Mouse (Mus musculus): ENCODE measurements around the gene Gm7102. TPM values are rescaled to one million over a fixed set of nuclear protein-coding genes. Genes with fewer than 3 reads are reported as not detected.
"Not testable (repeated sequence)": the region's sequence is repeated elsewhere in the genome, so short reads cannot be mapped to it uniquely, and the experiment has no call there.

The Gm7102 gene
- polyA plus RNA-seq (2015; fragmentation: Nextera tagmentation; extraction: Ambion mirVana) = 0.18 and 0.30 TPM in 2 replicates

DNA sequence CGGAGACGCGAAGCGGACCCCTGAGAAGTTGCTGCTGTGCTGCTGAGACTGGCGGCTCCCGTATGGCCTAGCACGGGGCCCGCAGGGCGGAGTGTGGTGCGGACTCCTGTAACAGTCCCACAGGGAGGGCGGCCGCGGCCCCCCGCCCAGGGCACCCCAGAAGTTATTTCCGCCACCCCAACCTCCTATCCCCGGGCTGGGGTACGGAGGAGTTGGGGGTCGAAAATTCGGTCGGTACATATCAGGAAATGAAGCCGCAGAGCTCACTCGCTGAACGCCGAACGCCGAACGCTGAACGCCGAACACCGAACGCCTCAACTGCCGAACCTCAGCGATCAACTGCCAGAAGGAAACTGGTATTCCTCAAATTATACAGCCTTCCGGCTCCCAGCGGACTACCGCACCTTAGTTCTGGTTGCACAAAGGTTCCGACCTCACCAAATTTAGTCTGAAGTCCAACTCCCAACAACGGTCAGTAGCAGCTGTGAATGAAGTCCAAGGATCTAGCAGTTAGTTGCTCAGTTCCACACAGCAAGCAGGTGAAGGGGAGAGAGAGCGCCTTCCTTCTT is at the start of gene Gm7102:
Gene Gm7102, minus strand, starts transcription at position 554 of the 569 bp plus-strand sequence.
- peak within 1 kb of the TSS; percentile 39 for H3K4me3 ChIP-seq (replicated peaks; ENCODE audit: low read length)
- no peak for ATAC-seq (ENCODE audit: insufficient read depth, low FRiP score)
- H3K27me3 ChIP-seq (ENCODE audit: control insufficient read depth, insufficient read depth, low read length) = no peaks in the 10 kb centered on the region
- no peaks in the 10 kb centered on the region for H3K36me3 ChIP-seq (ENCODE audit: control insufficient read depth, insufficient read depth, low read length)
- peak within 1 kb of the TSS; percentile 50 for H3K4me2 ChIP-seq (ENCODE audit: low read depth, low read length)
- no peaks in the 10 kb centered on the region for H3K9me3 ChIP-seq (replicated peaks; ENCODE audit: control insufficient read depth, low read length)
- WGBS = 22% methylated on average over 39 of the region's 39 CpGs
- H3K27ac ChIP-seq (ENCODE audit: low read length) = no peak within 1 kb of the TSS
- no peaks in the 10 kb centered on the region for H3K4me1 ChIP-seq (ENCODE audit: control insufficient read depth, insufficient read depth, low read length)
- peak within 1 kb of the TSS; percentile 61; the same call in 1 of the 2 replicates for H3K9ac ChIP-seq (ENCODE audit: low read length)

GRCm38 (mm10) chr19:61224678-61225525 is 48.8 kb upstream of the Gm7102 start:
- Histone ChIP-seq H3K36me3 (ENCODE audit: control insufficient read depth, insufficient read depth, low read length) (no peaks in the 10 kb centered on the region), H3K4me1 (ENCODE audit: control insufficient read depth, insufficient read depth, low read length) (0 out of 2 replicates have a peak, but pooled peaks cover 3% of the 10 kb centered on the region), H3K27me3 (ENCODE audit: control insufficient read depth, insufficient read depth, low read length) (no peaks in the 10 kb centered on the region), H3K4me3 (replicated peaks; ENCODE audit: low read length) (peak overlapping the region; percentile 66), H3K27ac (ENCODE audit: low read length) (peak overlapping the region; percentile 95; the same call in 1 of the 2 replicates), H3K9me3 (replicated peaks; ENCODE audit: control insufficient read depth, low read length) (peaks cover 3% of the 10 kb centered on the region), H3K4me2 (ENCODE audit: low read depth, low read length) (peak overlapping the region; percentile 71), H3K9ac (ENCODE audit: low read length) (peak overlapping the region; percentile 39; the same call in 1 of the 2 replicates)
- WGBS = 33% methylated on average over 53 of the region's 53 CpGs
- ATAC-seq (ENCODE audit: insufficient read depth, low FRiP score) = no peak; the same call in 1 of the 2 replicates

DNA sequence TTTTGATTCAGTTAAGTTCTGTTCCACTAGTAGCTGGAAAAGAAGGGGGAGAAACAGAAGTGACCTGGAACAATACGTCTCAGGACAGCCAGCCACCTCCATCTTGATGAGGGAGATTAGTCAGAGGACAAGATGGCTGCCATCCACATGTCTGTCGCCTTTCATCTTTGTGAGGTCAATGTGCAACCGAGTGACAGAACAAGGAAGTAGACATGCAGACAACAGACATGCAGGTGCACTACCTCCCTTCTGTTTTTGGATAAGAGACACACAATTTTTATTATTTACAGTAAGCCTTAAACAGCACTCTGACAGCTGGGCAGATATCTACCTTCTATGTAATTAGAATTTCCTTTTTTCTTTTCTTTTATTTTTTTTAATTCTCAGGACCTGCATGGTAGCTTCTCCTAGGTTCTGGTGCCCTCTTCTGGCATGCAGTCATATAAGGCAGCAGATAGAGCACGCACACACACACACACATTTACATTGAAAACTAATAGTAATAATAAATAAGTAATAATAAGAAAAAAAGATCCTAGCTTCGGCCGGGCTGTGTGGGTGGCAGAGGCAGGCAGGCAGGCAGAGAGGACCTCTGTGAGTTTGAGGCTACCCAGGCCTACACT is 47.7 kb upstream of the Gm7102 start:
- no peaks in the 10 kb centered on the region for H3K36me3 ChIP-seq (ENCODE audit: control insufficient read depth, insufficient read depth, low read length)
- no peak overlapping the region for H3K4me3 ChIP-seq (replicated peaks; ENCODE audit: low read length)
- ATAC-seq (ENCODE audit: insufficient read depth, low FRiP score) = no peak
- H3K9me3 ChIP-seq (replicated peaks; ENCODE audit: control insufficient read depth, low read length) = peaks cover 3% of the 10 kb centered on the region
- H3K27me3 ChIP-seq (ENCODE audit: control insufficient read depth, insufficient read depth, low read length) = no peaks in the 10 kb centered on the region
- no peak overlapping the region for H3K4me2 ChIP-seq (ENCODE audit: low read depth, low read length)
- 0 out of 2 replicates have a peak, but pooled peaks cover 3% of the 10 kb centered on the region for H3K4me1 ChIP-seq (ENCODE audit: control insufficient read depth, insufficient read depth, low read length)
- no peak overlapping the region for H3K27ac ChIP-seq (ENCODE audit: low read length)
- H3K9ac ChIP-seq (ENCODE audit: low read length) = no peak overlapping the region
- 87% methylated on average over 6 of the region's 6 CpGs for WGBS

GRCm38 (mm10) chr19:61207506-61207905 is 31.4 kb upstream of the Gm7102 start:
- ATAC-seq (ENCODE audit: insufficient read depth, low FRiP score); H3K4me1 ChIP-seq (ENCODE audit: control insufficient read depth, insufficient read depth, low read length); H3K27ac ChIP-seq (ENCODE audit: low read length); H3K36me3 ChIP-seq (ENCODE audit: control insufficient read depth, insufficient read depth, low read length); H3K27me3 ChIP-seq (ENCODE audit: control insufficient read depth, insufficient read depth, low read length); H3K4me3 ChIP-seq (replicated peaks; ENCODE audit: low read length); H3K4me2 ChIP-seq (ENCODE audit: low read depth, low read length); H3K9ac ChIP-seq (ENCODE audit: low read length); H3K9me3 ChIP-seq (replicated peaks; ENCODE audit: control insufficient read depth, low read length): not testable (repeated sequence)
- 74% methylated on average over 6 of the region's 6 CpGs for WGBS

DNA sequence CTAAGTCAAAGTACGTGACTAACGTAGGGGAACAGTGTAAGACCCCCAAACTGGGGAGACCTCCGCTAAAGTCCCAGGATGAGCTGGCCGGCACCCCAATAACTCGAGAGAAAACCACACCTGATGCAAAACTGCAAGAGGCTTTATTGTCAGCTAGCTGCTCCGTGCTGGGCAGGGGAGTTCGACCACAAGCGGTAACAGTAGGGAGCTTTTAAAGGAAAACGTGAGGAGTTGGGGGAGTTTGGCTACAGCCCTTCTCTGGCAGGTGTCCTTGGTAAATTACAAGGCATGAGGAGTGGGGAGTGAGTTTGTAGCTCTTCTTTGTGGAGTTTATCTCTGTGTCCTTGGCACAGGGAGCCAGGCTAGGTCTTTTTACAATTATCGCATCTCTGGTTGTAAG is 23.7 kb upstream of the Gm7102 start:
- no peak overlapping the region for H3K27ac ChIP-seq (ENCODE audit: low read length)
- no peak overlapping the region for H3K9ac ChIP-seq (ENCODE audit: low read length)
- no peaks in the 10 kb centered on the region for H3K9me3 ChIP-seq (replicated peaks; ENCODE audit: control insufficient read depth, low read length)
- H3K4me2 ChIP-seq (ENCODE audit: low read depth, low read length) = no peak overlapping the region
- no peaks in the 10 kb centered on the region for H3K36me3 ChIP-seq (ENCODE audit: control insufficient read depth, insufficient read depth, low read length)
- no peak overlapping the region for H3K4me3 ChIP-seq (replicated peaks; ENCODE audit: low read length)
- 18% methylated on average over 10 of the region's 10 CpGs for WGBS
- no peaks in the 10 kb centered on the region for H3K4me1 ChIP-seq (ENCODE audit: control insufficient read depth, insufficient read depth, low read length)
- no peak for ATAC-seq (ENCODE audit: insufficient read depth, low FRiP score)
- no peaks in the 10 kb centered on the region for H3K27me3 ChIP-seq (ENCODE audit: control insufficient read depth, insufficient read depth, low read length)

GRCm38 (mm10) chr19:61199316-61199715 is 23.2 kb upstream of the Gm7102 start:
- no peaks in the 10 kb centered on the region for H3K4me1 ChIP-seq (ENCODE audit: control insufficient read depth, insufficient read depth, low read length)
- H3K4me3 ChIP-seq (replicated peaks; ENCODE audit: low read length) = no peak overlapping the region
- H3K27me3 ChIP-seq (ENCODE audit: control insufficient read depth, insufficient read depth, low read length) = no peaks in the 10 kb centered on the region
- no peaks in the 10 kb centered on the region for H3K36me3 ChIP-seq (ENCODE audit: control insufficient read depth, insufficient read depth, low read length)
- H3K9me3 ChIP-seq (replicated peaks; ENCODE audit: control insufficient read depth, low read length) = no peaks in the 10 kb centered on the region
- no peak overlapping the region for H3K9ac ChIP-seq (ENCODE audit: low read length)
- 13% methylated on average over 13 of the region's 13 CpGs for WGBS
- no peak overlapping the region for H3K27ac ChIP-seq (ENCODE audit: low read length)
- no peak for ATAC-seq (ENCODE audit: insufficient read depth, low FRiP score)
- H3K4me2 ChIP-seq (ENCODE audit: low read depth, low read length) = no peak overlapping the region

DNA sequence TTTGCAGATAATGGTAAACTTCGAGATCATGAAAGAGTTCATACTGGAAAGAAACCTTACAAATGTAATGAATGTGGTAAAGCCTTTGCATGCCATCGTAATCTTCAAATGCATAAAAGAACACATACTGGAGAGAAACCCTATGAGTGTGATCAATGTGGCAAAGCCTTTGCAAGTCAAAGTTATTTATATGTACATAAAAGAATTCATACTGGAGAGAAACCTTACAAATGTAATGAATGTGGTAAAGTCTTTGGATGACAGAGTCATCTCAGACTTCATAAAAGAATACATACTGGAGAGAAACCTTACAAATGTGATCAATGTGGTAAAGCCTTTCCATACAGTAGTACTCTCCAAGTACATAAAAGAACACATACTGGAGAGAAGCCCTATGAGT is 7.5 kb upstream of the Gm7102 start, which contains the start of gene Gm6020:
Gene Gm6020, plus strand, starts transcription at position 301 of the 400 bp plus-strand sequence.
- H3K4me1 ChIP-seq (ENCODE audit: control insufficient read depth, insufficient read depth, low read length); H3K27me3 ChIP-seq (ENCODE audit: control insufficient read depth, insufficient read depth, low read length): not testable (repeated sequence)
- WGBS = 81% methylated on average over 2 of the region's 2 CpGs

GRCm38 (mm10) chr19:61151701-61152420 is 24.2 kb downstream of the Gm7102 start:
- Histone ChIP-seq H3K9me3 (replicated peaks; ENCODE audit: control insufficient read depth, low read length) (no peaks in the 10 kb centered on the region), H3K4me1 (ENCODE audit: control insufficient read depth, insufficient read depth, low read length) (no peaks in the 10 kb centered on the region), H3K9ac (ENCODE audit: low read length) (peak overlapping the region; percentile 65), H3K4me2 (ENCODE audit: low read depth, low read length) (peak overlapping the region; percentile 72), H3K27me3 (ENCODE audit: control insufficient read depth, insufficient read depth, low read length) (no peaks in the 10 kb centered on the region), H3K36me3 (ENCODE audit: control insufficient read depth, insufficient read depth, low read length) (no peaks in the 10 kb centered on the region), H3K4me3 (replicated peaks; ENCODE audit: low read length) (peak overlapping the region; percentile 50), H3K27ac (ENCODE audit: low read length) (no peak overlapping the region; the same call in 1 of the 2 replicates)
- 3% methylated on average over 27 of the region's 27 CpGs for WGBS
- ATAC-seq (ENCODE audit: insufficient read depth, low FRiP score) = peak; percentile 83

More for the DNA sequence above, 7.5 kb upstream of the Gm7102 start, which contains the start of gene Gm6020:
- H3K9ac ChIP-seq (ENCODE audit: low read length); H3K27ac ChIP-seq (ENCODE audit: low read length); ATAC-seq (ENCODE audit: insufficient read depth, low FRiP score); H3K36me3 ChIP-seq (ENCODE audit: control insufficient read depth, insufficient read depth, low read length); H3K4me2 ChIP-seq (ENCODE audit: low read depth, low read length); H3K9me3 ChIP-seq (replicated peaks; ENCODE audit: control insufficient read depth, low read length); H3K4me3 ChIP-seq (replicated peaks; ENCODE audit: low read length): not testable (repeated sequence)

Measured in stomach, embryonic 16.5 days (tissue).